Mouse (Mus musculus) megakaryocyte progenitor cell, adult 5-6 weeks (primary cell): ENCODE results near the gene Cnpy1. TPM values are rescaled to one million over a fixed set of nuclear protein-coding genes. Genes with fewer than 3 reads are reported as not detected.

Experiments
- ATAC-seq: replicated peaks from 2 replicates; pipeline ENCODE4 v1.8.0; 2016; ENCODE audit warnings: mild to moderate bottlenecking, moderate TSS enrichment, inconsistent platforms; ENCODE audit not compliant: poor library complexity
- total RNA-seq, 2 experiments: library from RNA; stranded (forward) in 1 of 2; stranded (reverse) in 1 of 2; fragments of 157-497, 149-512 nt in 1 of 2; fragments of 200-1000 nt in 1 of 2; gene quantifications; 2 replicates each; pipeline versions ENCODE4 v1.2.3 to v1.2.4; 2015 to 2017

The Cnpy1 gene
- total RNA-seq, 2 experiments from 2014 or later: not detected

DNA sequence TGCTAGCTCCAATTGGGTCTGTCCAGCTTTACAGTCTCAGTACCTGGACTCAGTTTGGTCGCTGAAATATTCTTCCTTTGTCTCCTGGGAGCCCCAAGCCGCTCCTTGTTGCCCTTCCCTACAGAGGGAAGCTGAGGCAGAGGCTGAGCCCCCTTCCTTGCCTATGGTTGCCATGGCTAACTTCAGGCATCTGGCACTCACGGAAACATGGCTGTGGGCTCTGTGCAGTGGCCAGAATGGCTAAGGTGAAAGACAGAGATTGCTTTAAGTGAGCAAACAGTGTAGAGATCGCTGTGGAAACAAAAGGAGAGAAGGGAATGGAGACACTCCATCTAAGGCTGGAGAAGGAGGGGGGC, 53.5 kb downstream of the Cnpy1 start:
- ATAC-seq: no peak

DNA sequence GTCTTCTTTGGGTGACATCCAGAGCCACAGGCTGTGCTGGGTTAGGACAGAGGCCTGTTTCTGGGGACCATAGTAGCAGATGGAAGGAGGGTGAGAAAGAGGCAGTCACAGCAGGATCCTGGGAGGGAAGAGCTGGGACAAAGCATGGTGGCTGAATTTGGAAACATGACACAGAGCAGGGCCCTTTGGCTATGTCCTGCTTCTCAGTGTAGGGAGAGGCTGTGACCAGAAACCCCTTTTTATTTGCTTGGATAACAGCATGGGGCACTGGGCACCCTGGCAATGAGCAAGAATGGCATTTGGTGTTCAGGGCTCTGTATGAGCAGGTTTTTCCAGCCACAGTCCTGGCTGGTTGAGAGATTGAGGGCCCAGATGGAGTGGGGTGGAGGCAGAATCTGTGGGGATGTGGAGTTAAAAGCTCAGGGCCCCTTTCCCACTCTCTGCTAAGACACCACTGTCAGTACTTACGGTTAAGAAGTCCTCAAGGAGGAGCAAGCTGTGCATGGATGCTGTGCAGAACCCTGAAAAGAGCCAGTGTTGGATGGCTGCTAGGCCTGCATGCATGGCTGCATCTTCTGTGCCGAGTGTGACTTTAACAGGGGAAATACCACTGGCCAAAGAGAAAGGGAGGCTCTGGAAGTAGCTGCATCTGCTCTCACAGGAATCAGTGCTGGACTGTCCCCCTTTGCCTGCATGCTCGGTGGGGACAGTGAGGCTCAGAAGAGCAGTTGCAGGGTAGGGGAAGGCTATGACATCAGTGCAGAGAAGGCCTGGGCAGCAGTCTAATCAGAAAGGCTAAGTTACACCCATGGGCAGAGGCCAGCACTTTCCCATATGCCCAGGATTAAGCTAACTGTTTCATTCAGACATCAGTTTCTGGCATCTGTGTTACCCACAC, 54.2 kb downstream of the Cnpy1 start:
- ATAC-seq: no peak

- ATAC-seq: no peak
Measured at GRCm38 (mm10) chr5:28179237-28179790, 66.3 kb downstream of the Cnpy1 start.

DNA sequence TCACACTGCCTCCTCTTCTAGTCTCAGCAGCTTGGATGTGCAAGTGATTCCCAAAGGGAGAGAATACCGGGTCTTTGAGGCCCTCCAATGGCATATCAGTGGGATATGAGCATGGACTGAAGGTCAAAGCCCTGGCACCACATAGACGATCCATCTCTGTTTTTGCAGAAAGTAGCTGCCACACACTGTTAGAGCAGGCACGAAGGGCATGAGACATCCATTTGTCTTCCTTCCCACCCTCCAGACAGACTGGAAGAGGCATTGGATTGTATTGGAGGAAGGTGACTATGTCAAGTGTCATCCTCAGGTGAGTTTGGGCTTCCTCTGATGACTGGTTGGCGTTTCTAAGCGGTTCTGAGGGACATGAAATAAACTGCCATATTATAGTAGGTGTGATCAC, 67.3 kb downstream of the Cnpy1 start:
- no peak for ATAC-seq

DNA sequence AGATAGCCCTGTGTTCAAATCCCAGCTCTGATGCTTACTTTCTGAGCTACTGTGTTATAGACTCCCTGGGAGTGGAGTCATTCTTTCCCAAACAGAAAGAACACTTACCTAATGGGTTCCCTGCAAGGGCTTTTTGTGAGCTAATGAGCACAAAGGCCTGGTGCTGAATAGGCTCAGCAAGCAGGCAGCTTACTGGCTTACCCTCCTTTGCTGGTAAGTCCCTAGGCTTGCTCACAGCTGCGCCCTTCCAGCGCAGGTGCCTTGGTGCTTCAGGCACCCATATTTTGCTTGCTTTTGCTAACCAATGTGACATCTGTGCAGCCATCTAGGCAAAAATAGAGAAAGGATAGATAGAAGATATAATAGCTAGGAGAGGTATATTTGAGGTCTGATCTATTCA, 69.0 kb downstream of the Cnpy1 start:
- no peak for ATAC-seq

GRCm38 (mm10) chr5:28176023-28176422, 69.6 kb downstream of the Cnpy1 start:
- no peak for ATAC-seq

DNA sequence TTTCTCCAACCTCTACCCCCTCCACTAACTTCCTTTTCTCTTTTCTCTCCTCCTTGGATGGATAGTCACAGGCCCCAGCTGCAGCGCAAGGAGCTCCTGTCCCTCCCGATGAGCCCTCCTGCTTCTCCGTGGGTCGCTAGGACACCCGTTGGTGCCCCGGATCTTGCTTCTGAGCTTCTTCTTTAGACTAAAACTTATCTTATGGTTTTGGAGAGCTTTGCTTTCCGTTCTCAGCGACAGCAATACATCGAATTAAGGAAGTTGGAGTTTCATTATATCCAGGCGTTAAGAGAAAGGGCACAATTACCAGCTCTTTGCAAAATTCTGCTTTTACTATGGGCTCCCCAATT, 70.1 kb downstream of the Cnpy1 start:
- peak; percentile 45 for ATAC-seq

DNA sequence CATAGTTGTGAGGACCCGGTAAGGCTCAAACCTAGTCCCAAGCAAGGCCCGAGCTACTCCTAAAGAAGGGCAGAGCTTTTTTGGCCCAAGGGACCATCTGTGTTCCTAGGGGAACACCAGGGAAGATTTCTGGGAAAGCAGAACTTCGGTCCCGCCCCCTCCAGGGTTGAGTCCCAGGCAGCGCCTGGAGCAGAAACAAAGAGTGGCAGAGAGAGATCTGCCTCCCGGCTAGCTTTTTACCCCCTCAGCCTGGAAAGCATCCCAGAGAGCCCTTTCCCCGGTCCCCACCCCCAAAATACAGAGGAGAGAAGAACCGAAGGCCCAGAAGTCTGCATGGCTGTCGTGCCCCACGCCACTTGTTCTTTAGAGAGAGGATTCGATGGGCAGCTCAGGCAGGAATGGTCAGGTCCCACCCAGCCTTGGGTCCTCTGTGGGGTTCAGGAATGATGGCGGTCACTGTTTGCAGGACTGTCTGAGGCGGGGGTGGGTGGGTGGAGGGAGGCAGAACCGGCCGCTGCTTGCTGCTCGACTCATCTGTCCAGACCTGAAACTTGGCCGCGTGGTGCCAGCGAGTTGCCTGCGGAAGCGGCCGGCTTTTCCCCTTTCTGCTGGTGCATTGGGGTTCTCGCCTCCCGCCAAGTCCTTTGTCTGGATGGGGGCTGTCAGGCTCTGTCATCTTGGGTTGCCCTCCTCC, 70.6 kb downstream of the Cnpy1 start:
- ATAC-seq: peak; percentile 37

GRCm38 (mm10) chr5:28174086-28174485, 71.5 kb downstream of the Cnpy1 start:
- ATAC-seq: no peak

DNA sequence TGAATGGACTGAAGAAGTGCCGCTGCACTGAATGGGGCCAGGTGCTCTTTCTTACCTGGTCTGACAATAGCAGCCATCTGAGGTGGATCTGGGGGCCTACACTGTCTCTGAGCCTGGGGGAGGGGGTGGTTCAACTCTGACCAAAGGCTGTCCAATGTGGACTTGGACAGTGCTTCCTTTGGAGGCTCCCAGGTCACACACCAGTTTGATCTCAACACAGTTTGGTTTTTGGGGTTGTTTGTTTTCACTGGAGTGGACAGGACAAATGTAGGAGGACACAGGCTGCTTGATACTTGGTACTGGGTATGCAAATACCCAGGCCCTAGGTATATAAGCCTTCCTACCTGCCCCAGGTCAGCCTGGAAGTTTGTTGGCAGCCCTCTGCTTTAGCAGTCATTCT, 71.9 kb downstream of the Cnpy1 start:
- ATAC-seq: no peak

GRCm38 (mm10) chr5:28172921-28173670, 72.5 kb downstream of the Cnpy1 start:
- no peak for ATAC-seq

- ATAC-seq: no peak
Measured at GRCm38 (mm10) chr5:28172261-28172920, 73.2 kb downstream of the Cnpy1 start.

GRCm38 (mm10) chr5:28171667-28172066, 73.9 kb downstream of the Cnpy1 start:
- ATAC-seq: no peak

GRCm38 (mm10) chr5:28170892-28171291, 74.7 kb downstream of the Cnpy1 start:
- ATAC-seq: no peak

DNA sequence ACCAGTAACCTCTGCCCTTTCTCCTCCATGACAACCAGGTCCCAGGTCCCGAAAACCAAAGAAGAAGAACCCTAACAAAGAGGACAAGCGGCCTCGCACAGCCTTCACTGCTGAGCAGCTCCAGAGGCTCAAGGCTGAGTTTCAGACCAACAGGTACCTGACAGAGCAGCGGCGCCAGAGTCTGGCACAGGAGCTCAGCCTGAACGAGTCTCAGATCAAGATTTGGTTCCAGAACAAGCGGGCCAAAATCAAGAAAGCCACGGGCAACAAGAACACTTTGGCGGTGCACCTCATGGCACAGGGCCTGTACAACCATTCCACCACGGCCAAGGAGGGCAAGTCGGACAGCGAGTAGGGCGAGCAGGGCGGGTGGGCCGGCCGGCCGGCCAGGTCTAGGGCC, 75.5 kb downstream of the Cnpy1 start:
- no peak for ATAC-seq

DNA sequence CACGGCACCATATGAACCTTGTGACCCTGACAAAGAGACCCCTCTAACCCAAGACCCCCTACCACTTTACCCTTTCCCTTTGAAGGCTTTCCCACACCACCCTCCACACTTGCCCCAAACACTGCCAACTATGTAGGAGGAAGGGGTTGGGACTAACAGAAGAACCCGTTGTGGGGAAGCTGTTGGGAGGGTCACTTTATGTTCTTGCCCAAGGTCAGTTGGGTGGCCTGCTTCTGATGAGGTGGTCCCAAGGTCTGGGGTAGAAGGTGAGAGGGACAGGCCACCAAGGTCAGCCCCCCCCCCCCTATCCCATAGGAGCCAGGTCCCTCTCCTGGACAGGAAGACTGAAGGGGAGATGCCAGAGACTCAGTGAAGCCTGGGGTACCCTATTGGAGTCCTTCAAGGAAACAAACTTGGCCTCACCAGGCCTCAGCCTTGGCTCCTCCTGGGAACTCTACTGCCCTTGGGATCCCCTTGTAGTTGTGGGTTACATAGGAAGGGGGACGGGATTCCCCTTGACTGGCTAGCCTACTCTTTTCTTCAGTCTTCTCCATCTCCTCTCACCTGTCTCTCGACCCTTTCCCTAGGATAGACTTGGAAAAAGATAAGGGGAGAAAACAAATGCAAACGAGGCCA, 76.3 kb downstream of the Cnpy1 start:
- ATAC-seq: no peak

DNA sequence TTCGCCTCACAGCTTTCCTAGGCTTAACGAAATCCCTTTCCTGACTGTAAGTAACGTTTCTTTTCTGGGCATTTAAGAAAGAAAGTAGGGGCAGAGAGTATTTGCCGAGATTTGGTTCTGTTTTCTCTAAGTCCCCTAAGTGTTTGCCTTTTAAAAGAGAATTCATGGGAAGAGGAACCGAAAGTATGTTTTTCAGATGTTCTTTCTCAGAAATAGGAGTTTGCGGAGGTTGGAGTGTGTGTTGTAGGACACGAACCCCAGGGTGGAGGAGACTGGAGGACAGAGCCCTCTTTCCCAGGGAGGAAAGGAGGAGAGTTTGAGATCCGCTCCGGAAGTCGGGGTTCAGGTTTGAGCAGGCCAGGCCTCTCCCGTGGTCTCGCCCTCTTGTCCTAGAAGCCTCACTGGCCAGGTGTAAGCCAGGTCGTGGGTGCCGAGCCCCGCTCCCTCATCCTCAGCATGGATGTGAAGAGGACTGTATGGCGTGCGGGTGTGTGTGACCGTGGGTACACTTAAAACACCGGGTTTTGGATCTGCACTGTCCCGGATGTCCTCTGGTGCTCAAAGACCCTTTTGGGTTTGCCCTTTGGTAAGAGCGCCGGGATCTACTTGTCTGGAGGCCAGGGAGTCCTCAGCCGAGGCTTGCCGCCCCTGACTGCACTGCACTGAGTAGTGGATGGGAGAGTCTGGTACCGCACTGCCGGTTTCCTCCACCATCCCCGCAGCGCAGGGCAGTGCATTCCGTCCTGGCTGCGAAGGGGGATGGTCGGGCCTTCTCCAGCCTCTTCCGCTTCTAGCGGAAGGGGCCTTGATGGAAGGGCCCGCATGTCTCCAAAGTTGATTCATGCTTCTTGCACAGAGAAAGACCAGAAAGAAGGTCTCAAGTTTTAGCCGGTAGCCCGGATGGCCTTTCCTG, 77.1 kb downstream of the Cnpy1 start:
- ATAC-seq: no peak; the same call in 1 of the 2 replicates

DNA sequence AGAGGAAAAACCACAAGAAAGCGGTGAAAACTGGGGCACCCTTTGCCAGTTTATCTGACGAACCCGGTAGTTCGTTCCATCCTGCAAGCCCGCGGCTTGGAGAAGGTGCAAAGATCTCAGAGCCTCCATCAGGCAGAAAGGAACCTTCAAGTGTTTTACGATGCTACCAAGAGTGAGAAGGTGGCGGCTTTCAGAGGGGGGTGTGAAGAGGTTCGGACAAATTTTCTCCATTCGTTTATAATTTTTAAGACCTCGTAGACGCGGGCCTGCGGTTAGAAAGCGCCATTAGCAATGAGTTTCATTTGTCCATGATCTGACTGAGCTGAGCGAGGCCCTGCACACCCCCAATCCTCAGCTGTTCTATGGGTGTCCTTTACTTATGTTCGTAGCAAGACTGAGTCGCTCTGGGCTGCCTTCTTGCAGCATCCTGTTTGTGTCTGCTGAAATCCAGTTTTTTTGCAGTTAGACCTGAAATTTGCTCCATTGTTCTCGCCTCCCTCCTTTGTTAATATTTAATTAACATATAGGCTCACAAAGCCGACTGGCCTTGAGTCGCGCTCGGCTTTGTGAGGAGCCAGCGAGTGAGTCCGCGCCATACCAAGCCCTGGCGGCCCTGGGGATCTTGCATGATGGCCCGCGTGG, 77.9 kb downstream of the Cnpy1 start:
- ATAC-seq: no peak
